Mouse (Mus musculus) midbrain, embryonic 12.5 days (tissue): ENCODE measurements around the gene Gm18336. TPM values are rescaled to one million over a fixed set of nuclear protein-coding genes. Genes with fewer than 3 reads are reported as not detected.
A peak's percentile ranks its signal among the peaks of the same experiment; 100 is the strongest.

Source experiments
- ATAC-seq: fragments of 200-750 bp; cut with Nextera tagmentation; 2 replicates; pipeline ENCODE4 v1.8.0; 2017; ENCODE audit warnings: low read depth, moderate TSS enrichment, moderate library complexity; ENCODE audit not compliant: low FRiP score
- H3K27ac ChIP-seq: fragments of 300-500 bp; sonication (generic); replicated peaks from 2 replicates; pipeline ENCODE4 v1.5.1; 2016; ENCODE audit warnings: mild to moderate bottlenecking
- H3K27me3 ChIP-seq: fragments of 300-500 bp; sonication (generic); 2 replicates; pipeline ENCODE4 v1.6.1; 2016; ENCODE audit warnings: mild to moderate bottlenecking
- H3K36me3 ChIP-seq: fragments of 300-500 bp; sonication (generic); 2 replicates; pipeline ENCODE4 v1.6.1; 2016
- H3K4me1 ChIP-seq: fragments of 300-500 bp; sonication (generic); 2 replicates; pipeline ENCODE4 v1.6.1; 2016
- H3K4me2 ChIP-seq: fragments of 300-500 bp; sonication (generic); replicated peaks from 2 replicates; pipeline ENCODE4 v1.6.1; 2016; ENCODE audit warnings: mild to moderate bottlenecking, moderate library complexity
- H3K4me3 ChIP-seq: fragments of 300-500 bp; sonication (generic); 2 replicates; pipeline ENCODE4 v1.5.1; 2016; ENCODE audit warnings: mild to moderate bottlenecking
- H3K9ac ChIP-seq: fragments of 300-500 bp; sonication (generic); replicated peaks from 2 replicates; pipeline ENCODE4 v1.6.1; 2016; ENCODE audit warnings: mild to moderate bottlenecking, moderate library complexity
- H3K9me3 ChIP-seq: fragments of 300-500 bp; sonication (generic); 2 replicates; pipeline ENCODE4 v1.6.1; 2016; ENCODE audit warnings: mild to moderate bottlenecking
- WGBS: fragments of 180-500 bp; shearing (Covaris S2); methylation state at CpG from one replicate; pipeline ENCODE4 v1.1.7; 2016; 5-methylcytosine and 5-hydroxymethylcytosine counted together
- polyA plus RNA-seq: library from polyadenylated mRNA; unstranded; fragments of >200 nt; fragmentation: Nextera tagmentation; extraction: Ambion mirVana; gene quantifications from 2 replicates; pipeline ENCODE4 v1.2.1, GENCODE M21; 2016

Gm18336 gene
- polyA plus RNA-seq, 1 experiment from 2014 or later, result not detected

- ATAC-seq, result no peak
Observed at GRCm38 (mm10) chrX:73384419-73384818, 14.1 kb downstream of the Gm18336 start.

GRCm38 (mm10) chrX:73363291-73363690, 35.2 kb downstream of the Gm18336 start:
- Histone ChIP-seq H3K9ac (no peak overlapping the region), H3K4me3 (no peak overlapping the region), H3K27me3 (no peaks in the 10 kb centered on the region), H3K4me1 (no peaks in the 10 kb centered on the region), H3K36me3 (no peaks in the 10 kb centered on the region), H3K9me3 (no peaks in the 10 kb centered on the region), H3K27ac (no peak overlapping the region), H3K4me2 (no peak overlapping the region)
- ATAC-seq, result no peak

More at GRCm38 (mm10) chrX:73384419-73384818, 14.1 kb downstream of the Gm18336 start:
- 56% methylated on average over 6 of the region's 6 CpGs for WGBS
- Histone ChIP-seq H3K9me3 (no peaks in the 10 kb centered on the region), H3K4me2 (no peak overlapping the region), H3K27me3 (no peaks in the 10 kb centered on the region), H3K4me1 (no peaks in the 10 kb centered on the region), H3K9ac (no peak overlapping the region), H3K4me3 (no peak overlapping the region), H3K27ac (0 out of 2 replicates have a peak overlapping the region, but pooled peaks have one; percentile 42), H3K36me3 (no peaks in the 10 kb centered on the region)

DNA sequence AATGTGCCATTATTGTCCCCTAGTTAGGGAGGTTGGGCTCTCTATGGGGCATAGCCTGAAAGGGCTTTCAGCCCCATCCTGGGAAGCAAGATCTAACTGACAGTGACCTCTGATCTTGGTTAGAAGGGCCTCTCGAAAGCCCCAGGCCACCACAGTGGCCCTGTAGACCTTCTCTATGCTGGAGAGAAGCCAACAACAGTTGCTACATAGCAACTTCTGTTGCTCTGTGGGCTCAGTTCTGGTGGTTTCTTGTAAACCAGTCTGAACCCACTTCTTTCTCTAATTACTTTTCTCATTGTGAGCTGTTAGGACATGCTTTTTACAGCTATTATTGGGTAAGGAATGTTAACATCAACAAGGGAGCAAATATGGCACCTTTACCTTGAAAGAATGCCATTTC, 41.8 kb downstream of the Gm18336 start:
- no peak overlapping the region for H3K4me2 ChIP-seq
- 80% methylated on average over 1 of the region's 1 CpGs for WGBS
- H3K4me1 ChIP-seq, result no peaks in the 10 kb centered on the region
- ATAC-seq, result no peak
- H3K4me3 ChIP-seq, result no peak overlapping the region
- H3K9ac ChIP-seq, result no peak overlapping the region
- H3K9me3 ChIP-seq, result peaks cover 4% of the 10 kb centered on the region; the same call in 1 of the 2 replicates
- peaks cover 37% of the 10 kb centered on the region for H3K36me3 ChIP-seq
- H3K27me3 ChIP-seq, result no peaks in the 10 kb centered on the region
- H3K27ac ChIP-seq, result no peak overlapping the region

DNA sequence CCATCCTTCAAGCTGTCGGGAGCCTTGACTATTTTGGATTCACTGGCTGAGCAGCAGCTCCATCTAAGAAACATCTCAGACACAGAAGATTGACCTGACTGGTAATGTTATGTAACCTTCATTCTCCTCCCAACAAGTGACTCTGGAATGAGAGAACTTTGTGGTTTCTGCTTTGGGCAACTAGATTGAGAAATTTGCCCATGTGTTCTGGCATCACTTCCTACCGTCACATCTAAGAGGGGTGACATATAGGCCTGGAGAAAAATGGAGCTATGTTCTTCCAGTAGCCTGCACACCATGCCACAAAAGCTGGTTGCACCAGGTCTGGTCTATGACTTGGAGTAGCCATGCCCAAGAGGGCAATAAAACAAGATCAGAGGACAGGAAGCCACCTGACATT, 42.4 kb downstream of the Gm18336 start:
- no peak for ATAC-seq

More for the DNA sequence above, 42.4 kb downstream of the Gm18336 start:
- Histone ChIP-seq H3K27me3 (no peaks in the 10 kb centered on the region), H3K4me1 (no peaks in the 10 kb centered on the region), H3K9ac (no peak overlapping the region), H3K27ac (no peak overlapping the region), H3K9me3 (peaks cover 4% of the 10 kb centered on the region; the same call in 1 of the 2 replicates), H3K4me3 (no peak overlapping the region), H3K4me2 (no peak overlapping the region), H3K36me3 (peaks cover 39% of the 10 kb centered on the region)
- WGBS, result 92% methylated on average over 2 of the region's 2 CpGs

Other genes starting within 250 kb of the Gm18336 start
- gene Xlr5b, start 249.9 kb downstream of the Gm18336 start, polyA plus RNA-seq, result not detected in 2 replicates
- 0.34 and 0.40 TPM in 2 replicates for gene DXBay18, start 249.3 kb downstream of the Gm18336 start, polyA plus RNA-seq
- gene Spin2d, start 221.7 kb downstream of the Gm18336 start, polyA plus RNA-seq, result not detected in 2 replicates
- gene Xlr3b, start 206.5 kb downstream of the Gm18336 start, polyA plus RNA-seq, result 14.1 and 16.1 TPM in 2 replicates
- gene Xlr4b, start 184.4 kb downstream of the Gm18336 start, polyA plus RNA-seq, result 0.43 and 0.70 TPM in 2 replicates
- gene F8a, start 170.4 kb downstream of the Gm18336 start, polyA plus RNA-seq, result 23.1 and 23.2 TPM in 2 replicates
- not detected in 2 replicates for gene Xlr4c, start 155.6 kb downstream of the Gm18336 start, polyA plus RNA-seq
- 0.37 TPM in 1 of 2 replicates, not detected in the other for gene Xlr3c, start 133.3 kb downstream of the Gm18336 start, polyA plus RNA-seq
- gene Xlr5a, start 105.8 kb downstream of the Gm18336 start, polyA plus RNA-seq, result 0.14 and 0.16 TPM in 2 replicates
- gene Xlr5c, start 105.8 kb downstream of the Gm18336 start, polyA plus RNA-seq, result not detected in 2 replicates
- gene Gm45015, start 61.9 kb downstream of the Gm18336 start, polyA plus RNA-seq, result not detected in 2 replicates
- gene Zfp275, start 56.1 kb downstream of the Gm18336 start, polyA plus RNA-seq, result 18.6 and 19.1 TPM in 2 replicates
- gene Zfp92, start 12.4 kb upstream of the Gm18336 start, polyA plus RNA-seq, result 0.18 and 0.22 TPM in 2 replicates
- not detected in 2 replicates for gene Trex2, start 36.6 kb upstream of the Gm18336 start, polyA plus RNA-seq
- 62.7 and 69.6 TPM in 2 replicates for gene Haus7, start 60.3 kb upstream of the Gm18336 start, polyA plus RNA-seq
- gene Bgn, start 84.9 kb upstream of the Gm18336 start, polyA plus RNA-seq, result 36.2 and 43.1 TPM in 2 replicates
- 0.94 and 0.99 TPM in 2 replicates for gene Atp2b3, start 104.3 kb upstream of the Gm18336 start, polyA plus RNA-seq
- gene Dusp9, start 240.7 kb upstream of the Gm18336 start, polyA plus RNA-seq, result 3.9 and 4.1 TPM in 2 replicates